Mouse (Mus musculus) lung, postnatal 0 days (tissue): ENCODE results near the gene Tmem213. TPM values are rescaled to one million over a fixed set of nuclear protein-coding genes. Genes with fewer than 3 reads are reported as not detected.
A peak's percentile ranks its signal among the peaks of the same experiment; 100 is the strongest.

Experiments used
- ATAC-seq: fragments of 200-750 bp; cut with Nextera tagmentation; 2 replicates; pipeline ENCODE4 v1.8.0; 2017; ENCODE audit warnings: moderate library complexity
- DNase-seq: peaks from one replicate; pipeline ENCODE4 v3.0.0-alpha.2; 2016; ENCODE audit warnings: low spot score
- H3K27ac ChIP-seq: fragments of 300-500 bp; sonication (generic); 2 replicates; pipeline ENCODE4 v1.5.1; 2014; ENCODE audit warnings: antibody characterized with exemption, mild to moderate bottlenecking, low read length, mixed read lengths
- H3K27me3 ChIP-seq: fragments of 300-500 bp; sonication (generic); replicated peaks from 2 replicates; pipeline ENCODE4 v1.6.1; 2014; ENCODE audit warnings: low read length, mixed read lengths; ENCODE audit not compliant: insufficient read depth
- H3K36me3 ChIP-seq: fragments of 300-500 bp; sonication (generic); 2 replicates; pipeline ENCODE4 v1.6.1; 2014; ENCODE audit warnings: low read length, mixed read lengths; ENCODE audit not compliant: insufficient read depth
- H3K4me1 ChIP-seq: fragments of 300-500 bp; sonication (generic); 2 replicates; pipeline ENCODE4 v1.6.1; 2014; ENCODE audit warnings: antibody characterized with exemption, low read depth, low read length, mixed read lengths; ENCODE audit not compliant: insufficient read depth
- H3K4me2 ChIP-seq: fragments of 300-500 bp; sonication (generic); replicated peaks from 2 replicates; pipeline ENCODE4 v1.6.1; 2014; ENCODE audit warnings: low read depth, mild to moderate bottlenecking, low read length, moderate library complexity, mixed read lengths
- H3K4me3 ChIP-seq: fragments of 300-500 bp; sonication (generic); 2 replicates; pipeline ENCODE4 v1.5.1; 2014; ENCODE audit warnings: low read depth, low read length
- H3K9ac ChIP-seq: fragments of 300-500 bp; sonication (generic); replicated peaks from 2 replicates; pipeline ENCODE4 v1.6.1; 2014; ENCODE audit warnings: low read depth, mild to moderate bottlenecking
- H3K9me3 ChIP-seq: fragments of 300-500 bp; sonication (generic); 2 replicates; pipeline ENCODE4 v1.6.1; 2016; ENCODE audit warnings: low read length, mixed read lengths
- CTCF ChIP-seq: IDR thresholded peaks from 2 replicates; pipeline ENCODE4 v1.5.1; 2016; ENCODE audit warnings: antibody characterized with exemption, mild to moderate bottlenecking
- EP300 ChIP-seq: IDR thresholded peaks from 2 replicates; pipeline ENCODE4 v1.6.1; 2016; ENCODE audit warnings: antibody characterized with exemption, mild to moderate bottlenecking, control low read depth
- WGBS: fragments of 180-500 bp; shearing (Covaris S2); extraction: QIAGEN DNeasy Blood & Tissue Kit; methylation state at CpG from one replicate; pipeline ENCODE4 v1.1.7; 2014; 5-methylcytosine and 5-hydroxymethylcytosine counted together
- polyA plus RNA-seq: library from polyadenylated mRNA; unstranded; fragments of >200 nt; fragmentation: Nextera tagmentation; extraction: Ambion mirVana; gene quantifications from 2 replicates; pipeline ENCODE4 v1.2.1, GENCODE M21; 2015

Tmem213 gene
- polyA plus RNA-seq, 1 experiment from 2014 or later = 99.1 TPM

GRCm38 (mm10) chr6:38156204-38156603, 47.1 kb downstream of the Tmem213 start:
- 90% methylated on average over 5 of the region's 5 CpGs for WGBS
- no peak overlapping the region for H3K4me3 ChIP-seq
- no peak overlapping the region for H3K27ac ChIP-seq

DNA sequence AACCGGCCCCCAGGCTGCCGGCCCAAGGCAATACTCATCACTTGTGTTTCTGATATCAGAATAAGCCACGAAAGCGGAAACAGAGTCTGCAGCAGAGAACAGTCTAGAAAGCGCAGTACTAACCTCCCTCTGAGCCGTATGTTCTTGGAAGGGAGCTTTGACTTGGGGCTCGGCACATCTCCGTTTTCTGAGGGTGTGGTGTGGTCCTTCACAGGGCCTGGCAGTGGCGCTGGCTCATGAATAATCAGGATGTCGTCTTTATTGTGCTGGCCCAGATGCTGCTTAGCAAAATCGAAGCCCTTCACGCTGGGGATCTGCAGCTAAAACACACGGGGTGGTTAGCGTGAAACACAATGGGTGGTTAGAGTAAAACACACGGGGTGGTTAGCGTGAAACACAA, 48.9 kb downstream of the Tmem213 start:
- 86% methylated on average over 16 of the region's 16 CpGs for WGBS
- Histone ChIP-seq H3K4me2 (no peak overlapping the region), H3K27me3 (no peaks in the 10 kb centered on the region), H3K9me3 (no peaks in the 10 kb centered on the region), H3K27ac (no peak overlapping the region), H3K4me1 (no peaks in the 10 kb centered on the region), H3K4me3 (no peak overlapping the region), H3K36me3 (no peaks in the 10 kb centered on the region), H3K9ac (no peak overlapping the region)
- ATAC-seq (no peak), DNase-seq (no peak)
- TF ChIP-seq CTCF (no peak), EP300 (no peak)

More at GRCm38 (mm10) chr6:38156204-38156603, 47.1 kb downstream of the Tmem213 start:
- DNase-seq (no peak), ATAC-seq (no peak)
- Histone ChIP-seq H3K27me3 (no peaks in the 10 kb centered on the region), H3K9me3 (no peaks in the 10 kb centered on the region), H3K4me2 (no peak overlapping the region), H3K9ac (no peak overlapping the region), H3K4me1 (no peaks in the 10 kb centered on the region), H3K36me3 (no peaks in the 10 kb centered on the region)
- TF ChIP-seq CTCF (peak; percentile 52), EP300 (no peak)

- TF ChIP-seq CTCF = no peak
- no peak for TF ChIP-seq EP300
- DNase-seq (no peak), ATAC-seq (no peak)
- H3K4me2 ChIP-seq = no peak overlapping the region
- H3K4me3 ChIP-seq = no peak overlapping the region
- H3K27ac ChIP-seq = no peak overlapping the region
- no peak overlapping the region for H3K9ac ChIP-seq
- no peaks in the 10 kb centered on the region for H3K4me1 ChIP-seq
- WGBS = 86% methylated on average over 4 of the region's 4 CpGs
- no peaks in the 10 kb centered on the region for H3K36me3 ChIP-seq
- no peaks in the 10 kb centered on the region for H3K9me3 ChIP-seq
- no peaks in the 10 kb centered on the region for H3K27me3 ChIP-seq
These were observed 50.5 kb downstream of the Tmem213 start for GRCm38 (mm10) chr6:38159576-38159975.

GRCm38 (mm10) chr6:38160102-38160501, 51.0 kb downstream of the Tmem213 start:
- Histone ChIP-seq H3K9ac (no peak overlapping the region), H3K36me3 (peaks cover 3% of the 10 kb centered on the region; the same call in 1 of the 2 replicates), H3K27me3 (no peaks in the 10 kb centered on the region), H3K27ac (no peak overlapping the region), H3K4me3 (no peak overlapping the region), H3K9me3 (no peaks in the 10 kb centered on the region), H3K4me2 (no peak overlapping the region), H3K4me1 (no peaks in the 10 kb centered on the region)
- ATAC-seq (peak; percentile 65), DNase-seq (peak; percentile 92)
- WGBS = 3% methylated on average over 3 of the region's 3 CpGs
- TF ChIP-seq EP300 = no peak
- peak; percentile 96 for TF ChIP-seq CTCF

- Histone ChIP-seq H3K36me3 (peaks cover 6% of the 10 kb centered on the region; the same call in 1 of the 2 replicates), H3K4me2 (no peak overlapping the region), H3K4me3 (no peak overlapping the region), H3K9me3 (no peaks in the 10 kb centered on the region), H3K27ac (no peak overlapping the region), H3K27me3 (no peaks in the 10 kb centered on the region), H3K9ac (no peak overlapping the region), H3K4me1 (no peaks in the 10 kb centered on the region)
- ATAC-seq (no peak), DNase-seq (no peak)
- WGBS = 45% methylated on average over 2 of the region's 2 CpGs
- TF ChIP-seq EP300 (no peak), CTCF (no peak)
These were observed 51.5 kb downstream of the Tmem213 start for GRCm38 (mm10) chr6:38160556-38160955.

DNA sequence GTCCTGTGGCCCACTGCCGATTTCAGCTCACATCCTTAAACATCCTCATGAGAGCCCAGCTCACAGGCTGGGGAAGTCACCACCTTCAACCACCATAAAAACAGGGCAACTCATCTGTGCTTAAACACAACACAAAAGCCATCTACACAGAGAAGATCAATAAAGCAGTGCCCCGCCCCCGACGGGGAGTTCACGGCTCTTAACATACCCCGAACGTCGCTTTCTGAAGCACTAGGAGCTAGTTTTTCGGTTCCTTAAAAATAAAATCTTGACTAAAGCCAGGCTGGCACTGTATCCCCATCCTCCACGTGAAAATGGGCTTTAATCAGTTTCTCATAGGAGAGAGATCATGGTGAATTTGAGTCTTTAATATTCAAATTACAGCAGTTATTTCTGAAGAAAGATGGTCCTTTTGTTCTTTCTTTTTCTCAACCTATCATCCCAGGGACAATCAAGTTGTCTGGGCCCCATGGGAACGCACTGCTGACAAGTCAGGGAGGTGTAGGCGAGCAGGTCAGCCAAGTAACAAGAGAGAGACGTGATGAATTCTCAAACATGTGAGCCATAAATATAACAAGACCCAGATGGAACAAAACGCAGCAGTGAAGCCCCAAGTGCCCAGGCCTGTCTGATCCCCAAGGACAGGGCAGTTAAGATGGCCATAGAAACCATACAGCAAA, 53.9 kb downstream of the Tmem213 start:
- H3K9ac ChIP-seq = no peak overlapping the region
- DNase-seq (no peak), ATAC-seq (no peak)
- no peak overlapping the region for H3K4me2 ChIP-seq
- H3K9me3 ChIP-seq = no peaks in the 10 kb centered on the region
- TF ChIP-seq EP300 (no peak), CTCF (no peak)
- no peaks in the 10 kb centered on the region for H3K4me1 ChIP-seq
- 81% methylated on average over 14 of the region's 14 CpGs for WGBS
- no peaks in the 10 kb centered on the region for H3K27me3 ChIP-seq
- no peak overlapping the region for H3K4me3 ChIP-seq
- H3K27ac ChIP-seq = no peak overlapping the region
- peaks cover 6% of the 10 kb centered on the region; the same call in 1 of the 2 replicates for H3K36me3 ChIP-seq
